Mouse (Mus musculus) intestine, embryonic 14.5 days (tissue): ENCODE measurements around the gene Pcnx. TPM values are rescaled to one million over a fixed set of nuclear protein-coding genes. Genes with fewer than 3 reads are reported as not detected.

Source experiments
- ATAC-seq: fragments of 200-750 bp; cut with Nextera tagmentation; replicated peaks from 2 replicates; pipeline ENCODE4 v1.8.0; 2017; ENCODE audit warnings: low read depth, moderate number of reproducible peaks, moderate TSS enrichment, moderate library complexity; ENCODE audit not compliant: low FRiP score, low TSS enrichment
- DNase-seq: peaks from one replicate; pipeline ENCODE4 v3.0.0-alpha.2; 2018; ENCODE audit warnings: low spot score
- H3K27ac ChIP-seq: fragments of 300-500 bp; sonication (generic); 2 replicates; pipeline ENCODE4 v1.5.1; 2014; ENCODE audit warnings: low read depth, mild to moderate bottlenecking, control low read depth
- H3K27me3 ChIP-seq: fragments of 300-500 bp; sonication (generic); replicated peaks from 2 replicates; pipeline ENCODE4 v1.6.1; 2014; ENCODE audit warnings: low read length, control low read depth; ENCODE audit not compliant: control insufficient read depth, insufficient read depth
- H3K36me3 ChIP-seq: fragments of 300-500 bp; sonication (generic); 2 replicates; pipeline ENCODE4 v1.6.1; 2014; ENCODE audit warnings: low read length, control low read depth; ENCODE audit not compliant: control insufficient read depth, insufficient read depth
- H3K4me1 ChIP-seq: fragments of 300-500 bp; sonication (generic); replicated peaks from 2 replicates; pipeline ENCODE4 v1.6.1; 2014; ENCODE audit warnings: low read length, control low read depth, mixed read lengths; ENCODE audit not compliant: control insufficient read depth, insufficient read depth
- H3K4me2 ChIP-seq: fragments of 300-500 bp; sonication (generic); 2 replicates; pipeline ENCODE4 v1.6.1; 2014; ENCODE audit warnings: low read length
- H3K4me3 ChIP-seq: fragments of 300-500 bp; sonication (generic); 2 replicates; pipeline ENCODE4 v1.5.1; 2014; ENCODE audit warnings: low read depth, low read length, control low read depth, mixed read lengths
- H3K9ac ChIP-seq: fragments of 300-500 bp; sonication (generic); 2 replicates; pipeline ENCODE4 v1.6.1; 2014; ENCODE audit warnings: mild to moderate bottlenecking, low read length
- H3K9me3 ChIP-seq: fragments of 300-500 bp; sonication (generic); 2 replicates; pipeline ENCODE4 v1.6.1; 2016; ENCODE audit warnings: low read length, control low read depth; ENCODE audit not compliant: control insufficient read depth
- WGBS: fragments of 180-500 bp; shearing (Covaris S2); extraction: QIAGEN DNeasy Blood & Tissue Kit; methylation state at CpG from one replicate; pipeline ENCODE4 v1.1.7; 2014; 5-methylcytosine and 5-hydroxymethylcytosine counted together
- polyA plus RNA-seq: library from polyadenylated mRNA; unstranded; fragments of >200 nt; fragmentation: Nextera tagmentation; extraction: Ambion mirVana; gene quantifications from 2 replicates; pipeline ENCODE4 v1.2.1, GENCODE M21; 2014

Pcnx gene
- polyA plus RNA-seq, 1 experiment from 2014 or later: 18.2 TPM

GRCm38 (mm10) chr12:81828355-81828754 is 31.5 kb upstream of the Pcnx start:
- no peak for ATAC-seq
- Histone ChIP-seq H3K9ac (no peak overlapping the region), H3K9me3 (no peaks in the 10 kb centered on the region), H3K27me3 (no peaks in the 10 kb centered on the region), H3K4me3 (no peak overlapping the region), H3K4me1 (no peaks in the 10 kb centered on the region), H3K27ac (no peak overlapping the region), H3K36me3 (no peaks in the 10 kb centered on the region), H3K4me2 (no peak overlapping the region)
- 87% methylated on average over 2 of the region's 2 CpGs for WGBS
- DNase-seq: no peak

GRCm38 (mm10) chr12:81832039-81832738 is 27.6 kb upstream of the Pcnx start:
- no peak overlapping the region for H3K4me3 ChIP-seq
- no peaks in the 10 kb centered on the region for H3K9me3 ChIP-seq
- no peak overlapping the region for H3K9ac ChIP-seq
- no peaks in the 10 kb centered on the region for H3K36me3 ChIP-seq
- no peak for DNase-seq
- no peaks in the 10 kb centered on the region for H3K4me1 ChIP-seq
- no peaks in the 10 kb centered on the region for H3K27me3 ChIP-seq
- H3K27ac ChIP-seq: no peak overlapping the region
- no peak overlapping the region for H3K4me2 ChIP-seq
- WGBS: 52% methylated on average over 5 of the region's 5 CpGs
- ATAC-seq: no peak

- H3K4me1 ChIP-seq: no peaks in the 10 kb centered on the region
- no peak overlapping the region for H3K4me3 ChIP-seq
- no peak overlapping the region for H3K9ac ChIP-seq
- ATAC-seq (no peak), DNase-seq (no peak)
- no peaks in the 10 kb centered on the region for H3K9me3 ChIP-seq
- no peaks in the 10 kb centered on the region for H3K27me3 ChIP-seq
- no peak overlapping the region for H3K4me2 ChIP-seq
- WGBS: 90% methylated on average over 2 of the region's 2 CpGs
- no peak overlapping the region for H3K27ac ChIP-seq
- no peaks in the 10 kb centered on the region for H3K36me3 ChIP-seq
These were observed 26.7 kb upstream of the Pcnx start for GRCm38 (mm10) chr12:81833094-81833493.

GRCm38 (mm10) chr12:81836162-81836561 is 23.7 kb upstream of the Pcnx start:
- ATAC-seq (no peak), DNase-seq (no peak)
- Histone ChIP-seq H3K9me3 (no peaks in the 10 kb centered on the region), H3K27ac (no peak overlapping the region), H3K36me3 (no peaks in the 10 kb centered on the region), H3K4me2 (no peak overlapping the region), H3K4me1 (no peaks in the 10 kb centered on the region), H3K4me3 (no peak overlapping the region), H3K9ac (no peak overlapping the region), H3K27me3 (no peaks in the 10 kb centered on the region)
- WGBS: 76% methylated on average over 8 of the region's 8 CpGs

GRCm38 (mm10) chr12:81837463-81837862 is 22.4 kb upstream of the Pcnx start:
- Histone ChIP-seq H3K27me3 (no peaks in the 10 kb centered on the region), H3K4me1 (no peaks in the 10 kb centered on the region), H3K27ac (no peak overlapping the region), H3K4me3 (no peak overlapping the region), H3K9me3 (no peaks in the 10 kb centered on the region), H3K9ac (no peak overlapping the region), H3K36me3 (no peaks in the 10 kb centered on the region), H3K4me2 (no peak overlapping the region)
- no peak for ATAC-seq
- DNase-seq: no peak
- 72% methylated on average over 5 of the region's 5 CpGs for WGBS

- H3K4me2 ChIP-seq: no peak overlapping the region
- no peak overlapping the region for H3K4me3 ChIP-seq
- ATAC-seq (no peak), DNase-seq (no peak)
- no peak overlapping the region for H3K27ac ChIP-seq
- WGBS: 95% methylated on average over 5 of the region's 5 CpGs
- H3K9ac ChIP-seq: no peak overlapping the region
- no peaks in the 10 kb centered on the region for H3K4me1 ChIP-seq
- H3K9me3 ChIP-seq: no peaks in the 10 kb centered on the region
- H3K27me3 ChIP-seq: no peaks in the 10 kb centered on the region
- H3K36me3 ChIP-seq: no peaks in the 10 kb centered on the region
These were observed 20.2 kb upstream of the Pcnx start for GRCm38 (mm10) chr12:81839663-81840062.

- no peak overlapping the region for H3K4me2 ChIP-seq
- no peak for ATAC-seq
- H3K36me3 ChIP-seq: no peaks in the 10 kb centered on the region
- no peak overlapping the region for H3K4me3 ChIP-seq
- no peaks in the 10 kb centered on the region for H3K27me3 ChIP-seq
- no peak overlapping the region for H3K27ac ChIP-seq
- no peak overlapping the region for H3K9ac ChIP-seq
- WGBS: 70% methylated on average over 5 of the region's 5 CpGs
- no peaks in the 10 kb centered on the region for H3K4me1 ChIP-seq
- no peak for DNase-seq
- no peaks in the 10 kb centered on the region for H3K9me3 ChIP-seq
These were observed 18.8 kb upstream of the Pcnx start for GRCm38 (mm10) chr12:81841046-81841445.

GRCm38 (mm10) chr12:81843501-81843900 is 16.3 kb upstream of the Pcnx start:
- DNase-seq: no peak
- Histone ChIP-seq H3K4me3 (no peak overlapping the region), H3K27ac (no peak overlapping the region), H3K9me3 (no peaks in the 10 kb centered on the region), H3K27me3 (no peaks in the 10 kb centered on the region), H3K9ac (no peak overlapping the region), H3K36me3 (no peaks in the 10 kb centered on the region), H3K4me2 (no peak overlapping the region), H3K4me1 (no peaks in the 10 kb centered on the region)
- no peak for ATAC-seq
- 69% methylated on average over 5 of the region's 5 CpGs for WGBS

GRCm38 (mm10) chr12:81844572-81844971 is 15.3 kb upstream of the Pcnx start:
- H3K4me1 ChIP-seq: no peaks in the 10 kb centered on the region
- H3K27me3 ChIP-seq: no peaks in the 10 kb centered on the region
- DNase-seq (no peak), ATAC-seq (no peak)
- H3K4me3 ChIP-seq: no peak overlapping the region
- no peak overlapping the region for H3K27ac ChIP-seq
- no peaks in the 10 kb centered on the region for H3K9me3 ChIP-seq
- H3K4me2 ChIP-seq: peak overlapping the region; percentile 27
- no peak overlapping the region for H3K9ac ChIP-seq
- WGBS: 47% methylated on average over 13 of the region's 13 CpGs
- no peaks in the 10 kb centered on the region for H3K36me3 ChIP-seq
